Mouse (Mus musculus) neural tube, embryonic 13.5 days (tissue): ENCODE measurements around the gene Sh3pxd2a. TPM values are rescaled to one million over a fixed set of nuclear protein-coding genes. Genes with fewer than 3 reads are reported as not detected.

Source experiments
- ATAC-seq: fragments of 200-750 bp; cut with Nextera tagmentation; 2 replicates; pipeline ENCODE4 v1.8.0; 2017; ENCODE audit warnings: low read depth, mild to moderate bottlenecking, moderate TSS enrichment, moderate library complexity
- H3K27ac ChIP-seq: fragments of 300-500 bp; sonication (generic); replicated peaks from 2 replicates; pipeline ENCODE4 v1.5.1; 2015; ENCODE audit warnings: moderate library complexity, mild to moderate bottlenecking, inconsistent platforms
- H3K27me3 ChIP-seq: fragments of 300-500 bp; sonication (generic); 2 replicates; pipeline ENCODE4 v1.6.1; 2015; ENCODE audit warnings: mild to moderate bottlenecking, inconsistent platforms
- H3K36me3 ChIP-seq: fragments of 300-500 bp; sonication (generic); 2 replicates; pipeline ENCODE4 v1.6.1; 2015; ENCODE audit warnings: mild to moderate bottlenecking, inconsistent platforms
- H3K4me1 ChIP-seq: fragments of 300-500 bp; sonication (generic); replicated peaks from 2 replicates; pipeline ENCODE4 v1.6.1; 2015; ENCODE audit warnings: inconsistent platforms
- H3K4me2 ChIP-seq: fragments of 300-500 bp; sonication (generic); 2 replicates; pipeline ENCODE4 v1.6.1; 2015; ENCODE audit warnings: inconsistent platforms, mild to moderate bottlenecking, moderate library complexity
- H3K4me3 ChIP-seq: fragments of 300-500 bp; sonication (generic); 2 replicates; pipeline ENCODE4 v1.5.1; 2015; ENCODE audit warnings: mild to moderate bottlenecking, inconsistent platforms
- H3K9ac ChIP-seq: fragments of 300-500 bp; sonication (generic); 2 replicates; pipeline ENCODE4 v1.6.1; 2015; ENCODE audit warnings: moderate library complexity, mild to moderate bottlenecking, inconsistent platforms
- H3K9me3 ChIP-seq: fragments of 300-500 bp; sonication (generic); 2 replicates; pipeline ENCODE4 v1.6.1; 2016; ENCODE audit warnings: inconsistent platforms
- WGBS: fragments of 180-500 bp; shearing (Covaris S2); methylation state at CpG from one replicate; pipeline ENCODE4 v1.1.7; 2015; 5-methylcytosine and 5-hydroxymethylcytosine counted together
- polyA plus RNA-seq: library from polyadenylated mRNA; unstranded; fragments of >200 nt; fragmentation: Nextera tagmentation; extraction: Ambion mirVana; gene quantifications from 2 replicates; pipeline ENCODE4 v1.2.1, GENCODE M21; 2015

The Sh3pxd2a gene
- polyA plus RNA-seq, 1 experiment from 2014 or later = 3.2 TPM

GRCm38 (mm10) chr19:47232077-47232865 lies 231.9 kb downstream of the Sh3pxd2a start:
- H3K27ac ChIP-seq = no peak overlapping the region
- no peak overlapping the region for H3K4me2 ChIP-seq
- no peaks in the 10 kb centered on the region for H3K36me3 ChIP-seq
- H3K4me1 ChIP-seq = peaks cover 13% of the 10 kb centered on the region
- no peak overlapping the region for H3K9ac ChIP-seq
- no peaks in the 10 kb centered on the region; the same call in 1 of the 2 replicates for H3K27me3 ChIP-seq
- ATAC-seq = no peak
- H3K4me3 ChIP-seq = no peak overlapping the region
- no peaks in the 10 kb centered on the region for H3K9me3 ChIP-seq
- 90% methylated on average over 5 of the region's 5 CpGs for WGBS

GRCm38 (mm10) chr19:47231389-47231788 lies 232.8 kb downstream of the Sh3pxd2a start:
- H3K27me3 ChIP-seq = no peaks in the 10 kb centered on the region
- H3K4me3 ChIP-seq = no peak overlapping the region
- no peaks in the 10 kb centered on the region for H3K36me3 ChIP-seq
- WGBS = 85% methylated on average over 6 of the region's 6 CpGs
- ATAC-seq = no peak
- no peak overlapping the region for H3K4me2 ChIP-seq
- H3K9me3 ChIP-seq = no peaks in the 10 kb centered on the region
- H3K27ac ChIP-seq = no peak overlapping the region
- peaks cover 13% of the 10 kb centered on the region for H3K4me1 ChIP-seq
- H3K9ac ChIP-seq = no peak overlapping the region

- no peak for ATAC-seq
- H3K4me1 ChIP-seq = peaks cover 13% of the 10 kb centered on the region
- 81% methylated on average over 8 of the region's 8 CpGs for WGBS
- no peak overlapping the region for H3K4me3 ChIP-seq
- H3K27me3 ChIP-seq = no peaks in the 10 kb centered on the region
- no peak overlapping the region for H3K9ac ChIP-seq
- H3K27ac ChIP-seq = no peak overlapping the region
- H3K36me3 ChIP-seq = no peaks in the 10 kb centered on the region
- no peaks in the 10 kb centered on the region for H3K9me3 ChIP-seq
- H3K4me2 ChIP-seq = no peak overlapping the region
Observed at GRCm38 (mm10) chr19:47230682-47231081, 233.5 kb downstream of the Sh3pxd2a start.

GRCm38 (mm10) chr19:47230082-47230481 lies 234.1 kb downstream of the Sh3pxd2a start:
- H3K9me3 ChIP-seq = no peaks in the 10 kb centered on the region
- H3K9ac ChIP-seq = no peak overlapping the region

GRCm38 (mm10) chr19:47229461-47229860 lies 234.7 kb downstream of the Sh3pxd2a start:
- Histone ChIP-seq H3K4me3 (no peak overlapping the region), H3K9me3 (no peaks in the 10 kb centered on the region), H3K4me2 (peak overlapping the region; percentile 49), H3K27me3 (no peaks in the 10 kb centered on the region), H3K9ac (no peak overlapping the region), H3K27ac (no peak overlapping the region), H3K4me1 (peaks cover 13% of the 10 kb centered on the region), H3K36me3 (no peaks in the 10 kb centered on the region)
- no peak for ATAC-seq
- WGBS = 81% methylated on average over 5 of the region's 5 CpGs

More at GRCm38 (mm10) chr19:47230082-47230481, 234.1 kb downstream of the Sh3pxd2a start:
- no peak for ATAC-seq
- Histone ChIP-seq H3K27ac (no peak overlapping the region), H3K4me2 (no peak overlapping the region), H3K36me3 (no peaks in the 10 kb centered on the region), H3K4me1 (peaks cover 13% of the 10 kb centered on the region), H3K27me3 (no peaks in the 10 kb centered on the region), H3K4me3 (no peak overlapping the region)
- 89% methylated on average over 7 of the region's 7 CpGs for WGBS

- Histone ChIP-seq H3K4me3 (peak overlapping the region; percentile 11), H3K36me3 (no peaks in the 10 kb centered on the region), H3K27ac (0 out of 2 replicates have a peak overlapping the region, but pooled peaks have one; percentile 7), H3K9ac (peak overlapping the region; percentile 60), H3K9me3 (no peaks in the 10 kb centered on the region), H3K4me1 (peaks cover 13% of the 10 kb centered on the region), H3K4me2 (peak overlapping the region; percentile 49), H3K27me3 (no peaks in the 10 kb centered on the region)
- 10% methylated on average over 15 of the region's 17 CpGs for WGBS
- ATAC-seq = peak; percentile 51; the same call in 1 of the 2 replicates
Observed at GRCm38 (mm10) chr19:47228725-47229252, 235.4 kb downstream of the Sh3pxd2a start.

- H3K27ac ChIP-seq = no peak overlapping the region
- no peaks in the 10 kb centered on the region for H3K36me3 ChIP-seq
- H3K4me1 ChIP-seq = peaks cover 37% of the 10 kb centered on the region
- no peaks in the 10 kb centered on the region for H3K27me3 ChIP-seq
- no peak for ATAC-seq
- WGBS = 87% methylated on average over 5 of the region's 5 CpGs
- no peak overlapping the region for H3K9ac ChIP-seq
- no peaks in the 10 kb centered on the region for H3K9me3 ChIP-seq
- H3K4me2 ChIP-seq = no peak overlapping the region
- H3K4me3 ChIP-seq = no peak overlapping the region
Observed at GRCm38 (mm10) chr19:47225791-47226190, 238.4 kb downstream of the Sh3pxd2a start.

- Histone ChIP-seq H3K4me3 (no peak overlapping the region), H3K4me2 (no peak overlapping the region), H3K4me1 (peaks cover 37% of the 10 kb centered on the region), H3K9ac (no peak overlapping the region), H3K27ac (no peak overlapping the region), H3K36me3 (no peaks in the 10 kb centered on the region), H3K27me3 (no peaks in the 10 kb centered on the region), H3K9me3 (no peaks in the 10 kb centered on the region)
- ATAC-seq = no peak
- 88% methylated on average over 4 of the region's 4 CpGs for WGBS
Observed at GRCm38 (mm10) chr19:47224743-47225142, 239.5 kb downstream of the Sh3pxd2a start.

GRCm38 (mm10) chr19:47222841-47223557 lies 241.2 kb downstream of the Sh3pxd2a start:
- no peaks in the 10 kb centered on the region for H3K9me3 ChIP-seq
- no peak overlapping the region for H3K4me3 ChIP-seq
- no peaks in the 10 kb centered on the region for H3K27me3 ChIP-seq
- no peak overlapping the region for H3K9ac ChIP-seq
- peaks cover 24% of the 10 kb centered on the region for H3K4me1 ChIP-seq
- H3K36me3 ChIP-seq = no peaks in the 10 kb centered on the region
- no peak overlapping the region for H3K27ac ChIP-seq
- 67% methylated on average over 15 of the region's 15 CpGs for WGBS
- H3K4me2 ChIP-seq = no peak overlapping the region
- no peak for ATAC-seq

- peak; percentile 30; the same call in 1 of the 2 replicates for ATAC-seq
- Histone ChIP-seq H3K4me1 (peaks cover 24% of the 10 kb centered on the region), H3K9ac (no peak overlapping the region), H3K4me2 (no peak overlapping the region), H3K27ac (no peak overlapping the region), H3K9me3 (no peaks in the 10 kb centered on the region), H3K4me3 (no peak overlapping the region), H3K27me3 (no peaks in the 10 kb centered on the region), H3K36me3 (no peaks in the 10 kb centered on the region)
- WGBS = 84% methylated on average over 8 of the region's 8 CpGs
Observed at GRCm38 (mm10) chr19:47222154-47222840, 241.9 kb downstream of the Sh3pxd2a start.

GRCm38 (mm10) chr19:47221500-47222153 lies 242.6 kb downstream of the Sh3pxd2a start:
- H3K36me3 ChIP-seq = no peaks in the 10 kb centered on the region
- no peak for ATAC-seq
- no peaks in the 10 kb centered on the region for H3K9me3 ChIP-seq
- no peaks in the 10 kb centered on the region for H3K27me3 ChIP-seq
- H3K9ac ChIP-seq = no peak overlapping the region
- no peak overlapping the region for H3K27ac ChIP-seq
- no peak overlapping the region for H3K4me3 ChIP-seq
- no peak overlapping the region for H3K4me2 ChIP-seq
- peaks cover 24% of the 10 kb centered on the region for H3K4me1 ChIP-seq
- WGBS = 73% methylated on average over 7 of the region's 7 CpGs
